Mouse (Mus musculus) MEL (cell line): ENCODE measurements around the gene Gm10447.

Experiments used
- CHD2 ChIP-seq: IDR thresholded peaks from 2 replicates; pipeline ENCODE4 v1.6.1; 2011; ENCODE audit warnings: low read length, improper control_type of control experiment
- CTCF ChIP-seq, 3 experiments: IDR thresholded peaks in 2 of 3; conservative IDR thresholded peaks in 1 of 3; 2 replicates each; pipeline ENCODE4 v1.5.1; 2011 to 2012; ENCODE audit warnings: low read length in 3 of 3, low read depth in 2 of 3, mild to moderate bottlenecking in 2 of 3, improper control_type of control experiment in 1 of 3, inconsistent platforms in 1 of 3, mixed read lengths in 1 of 3, moderate library complexity in 1 of 3; ENCODE audit not compliant: control insufficient read depth in 1 of 3, insufficient read depth in 1 of 3, poor library complexity in 1 of 3, severe bottlenecking in 1 of 3
- ELF1 ChIP-seq: IDR thresholded peaks from 2 replicates; pipeline ENCODE4 v1.6.1; 2014; ENCODE audit warnings: low read depth, mild to moderate bottlenecking, inconsistent platforms, low read length, improper control_type of control experiment, moderate library complexity
- ETS1 ChIP-seq: IDR thresholded peaks from 2 replicates; pipeline ENCODE4 v1.6.1; 2012; ENCODE audit warnings: low read depth, mild to moderate bottlenecking, inconsistent platforms, low read length, improper control_type of control experiment, moderate library complexity
- POLR2A ChIP-seq, 2 experiments: IDR thresholded peaks; 2 replicates each; pipeline ENCODE4 v1.6.1; 2011 to 2012; ENCODE audit warnings: low read length in 2 of 2, mild to moderate bottlenecking in 2 of 2, control low read depth in 1 of 2, improper control_type of control experiment in 1 of 2, low read depth in 1 of 2, moderate library complexity in 1 of 2; ENCODE audit not compliant: control insufficient read depth in 1 of 2, insufficient read depth in 1 of 2, poor library complexity in 1 of 2
- TAL1 ChIP-seq: IDR thresholded peaks from 2 replicates; pipeline ENCODE4 v1.6.1; 2012; ENCODE audit warnings: mild to moderate bottlenecking, inconsistent platforms, low read length, moderate library complexity, mixed read lengths
- TCF12 ChIP-seq: IDR thresholded peaks from 2 replicates; pipeline ENCODE4 v1.6.1; 2014; ENCODE audit warnings: low read depth, mild to moderate bottlenecking, inconsistent platforms, low read length, improper control_type of control experiment, moderate library complexity
- ZKSCAN1 ChIP-seq: IDR thresholded peaks from 2 replicates; pipeline ENCODE4 v1.6.1; 2012; ENCODE audit warnings: low read depth, mild to moderate bottlenecking, inconsistent platforms, low read length, improper control_type of control experiment, moderate library complexity
- ZMIZ1 ChIP-seq: IDR thresholded peaks from 2 replicates; pipeline ENCODE4 v1.6.1; 2012; ENCODE audit warnings: low read depth, mild to moderate bottlenecking, inconsistent platforms, low read length, improper control_type of control experiment, moderate library complexity

DNA sequence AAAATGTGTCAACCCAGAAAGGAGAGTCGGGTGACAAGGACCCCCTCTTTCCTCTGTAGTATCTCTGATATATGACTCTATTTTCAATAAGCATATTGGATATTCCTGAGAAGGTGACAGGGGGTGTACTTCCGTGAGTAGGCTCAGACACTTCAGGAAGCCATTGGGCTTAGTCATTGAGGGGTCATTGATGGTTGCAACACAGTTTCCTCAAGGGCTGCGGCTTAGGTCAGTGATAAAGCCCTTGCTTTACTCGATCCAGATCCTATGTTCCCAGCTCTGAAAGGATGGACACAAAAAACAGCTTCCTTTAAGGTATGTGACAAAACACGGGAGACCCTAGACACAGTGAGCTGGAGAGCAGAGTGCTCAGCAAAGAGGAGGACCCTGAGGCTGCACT lies 46.8 kb upstream of the Gm10447 start:
- TF ChIP-seq ZMIZ1 (no peak), CTCF (IDR thresholded peaks at IDR 0.05 in 2 of 3, conservative IDR thresholded peaks at IDR 0.05 in 1 of 3; ENCODE audit: control insufficient read depth in 1 of 3, insufficient read depth in 1 of 3, low read depth in 2 of 3, low read length in 3 of 3, poor library complexity in 1 of 3, severe bottlenecking in 1 of 3) (no peak), POLR2A (IDR thresholded peaks at IDR 0.05; ENCODE audit: control insufficient read depth in 1 of 2, insufficient read depth in 1 of 2, low read depth in 1 of 2, low read length in 2 of 2, poor library complexity in 1 of 2) (no peak), TCF12 (no peak), TAL1 (no peak), ETS1 (no peak), ELF1 (no peak), ZKSCAN1 (no peak), CHD2 (no peak)
